Mouse (Mus musculus) hindbrain, embryonic 12.5 days (tissue): ENCODE data around the gene Odf3l2. TPM values are rescaled to one million over a fixed set of nuclear protein-coding genes. Genes with fewer than 3 reads are reported as not detected.
A peak's percentile ranks its signal among the peaks of the same experiment; 100 is the strongest.

ENCODE experiments used
- ATAC-seq: fragments of 200-750 bp; cut with Nextera tagmentation; 2 replicates; pipeline ENCODE4 v1.8.0; 2017; ENCODE audit warnings: moderate TSS enrichment; ENCODE audit not compliant: low FRiP score
- H3K27ac ChIP-seq: fragments of 300-500 bp; sonication (generic); 2 replicates; pipeline ENCODE4 v1.5.1; 2016; ENCODE audit warnings: mild to moderate bottlenecking
- H3K27me3 ChIP-seq: fragments of 300-500 bp; sonication (generic); 2 replicates; pipeline ENCODE4 v1.6.1; 2016; ENCODE audit warnings: mild to moderate bottlenecking
- H3K36me3 ChIP-seq: fragments of 300-500 bp; sonication (generic); 2 replicates; pipeline ENCODE4 v1.6.1; 2016; ENCODE audit warnings: mild to moderate bottlenecking
- H3K4me1 ChIP-seq: fragments of 300-500 bp; sonication (generic); 2 replicates; pipeline ENCODE4 v1.6.1; 2016
- H3K4me2 ChIP-seq: fragments of 300-500 bp; sonication (generic); replicated peaks from 2 replicates; pipeline ENCODE4 v1.6.1; 2016; ENCODE audit warnings: mild to moderate bottlenecking
- H3K4me3 ChIP-seq: fragments of 300-500 bp; sonication (generic); 2 replicates; pipeline ENCODE4 v1.5.1; 2016; ENCODE audit warnings: mild to moderate bottlenecking
- H3K9ac ChIP-seq: fragments of 300-500 bp; sonication (generic); 2 replicates; pipeline ENCODE4 v1.6.1; 2016; ENCODE audit warnings: mild to moderate bottlenecking, moderate library complexity
- H3K9me3 ChIP-seq: fragments of 300-500 bp; sonication (generic); replicated peaks from 2 replicates; pipeline ENCODE4 v1.6.1; 2016; ENCODE audit warnings: mild to moderate bottlenecking
- WGBS: fragments of 180-500 bp; shearing (Covaris S2); methylation state at CpG from one replicate; pipeline ENCODE4 v1.1.7; 2016; 5-methylcytosine and 5-hydroxymethylcytosine counted together
- polyA plus RNA-seq: library from polyadenylated mRNA; unstranded; fragments of >200 nt; fragmentation: Nextera tagmentation; extraction: Ambion mirVana; gene quantifications from 2 replicates; pipeline ENCODE4 v1.2.1, GENCODE M21; 2016

Gene Odf3l2
- polyA plus RNA-seq, 1 experiment from 2014 or later = not detected

DNA sequence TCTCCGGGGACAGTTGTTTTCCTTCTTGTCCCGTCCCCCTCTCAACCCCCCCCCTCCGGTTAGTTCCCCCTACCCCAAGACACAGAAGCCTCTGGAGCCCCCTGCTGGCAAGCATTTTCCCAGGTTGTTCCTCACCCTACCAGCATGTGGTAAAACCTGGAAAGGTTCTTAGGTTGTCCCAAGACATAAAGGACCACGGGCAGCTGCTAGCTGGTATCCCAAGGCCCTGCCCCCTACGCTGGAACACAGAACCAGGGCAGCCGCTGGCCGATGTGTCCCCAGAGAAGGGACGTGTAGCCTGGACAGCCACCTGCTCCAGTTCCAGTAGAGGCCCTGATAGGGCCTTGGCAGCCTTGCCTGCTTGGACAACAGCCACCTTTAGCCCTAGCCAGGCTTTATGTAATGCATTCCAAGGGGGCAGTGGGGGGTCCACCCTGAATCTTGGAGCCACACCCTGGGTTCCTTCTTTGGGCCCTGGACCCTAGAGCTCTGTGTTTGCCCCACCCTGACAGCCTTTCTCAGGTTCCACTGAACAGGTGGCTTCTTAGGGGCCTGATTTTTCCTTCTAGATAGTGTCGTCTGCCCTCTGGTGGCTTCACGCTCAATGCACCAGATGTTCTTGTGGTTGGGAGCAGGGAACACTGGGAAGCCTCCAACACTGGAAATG lies 37.5 kb upstream of the Odf3l2 start:
- ATAC-seq = no peak
- H3K27ac ChIP-seq = peak overlapping the region; percentile 72
- H3K4me2 ChIP-seq = peak overlapping the region; percentile 97
- H3K9ac ChIP-seq = peak overlapping the region; percentile 89
- peak overlapping the region; percentile 86 for H3K4me3 ChIP-seq
- H3K4me1 ChIP-seq = peaks cover 24% of the 10 kb centered on the region
- H3K27me3 ChIP-seq = no peaks in the 10 kb centered on the region
- H3K36me3 ChIP-seq = peaks cover 40% of the 10 kb centered on the region
- 9% methylated on average over 10 of the region's 10 CpGs for WGBS
- H3K9me3 ChIP-seq = no peaks in the 10 kb centered on the region

DNA sequence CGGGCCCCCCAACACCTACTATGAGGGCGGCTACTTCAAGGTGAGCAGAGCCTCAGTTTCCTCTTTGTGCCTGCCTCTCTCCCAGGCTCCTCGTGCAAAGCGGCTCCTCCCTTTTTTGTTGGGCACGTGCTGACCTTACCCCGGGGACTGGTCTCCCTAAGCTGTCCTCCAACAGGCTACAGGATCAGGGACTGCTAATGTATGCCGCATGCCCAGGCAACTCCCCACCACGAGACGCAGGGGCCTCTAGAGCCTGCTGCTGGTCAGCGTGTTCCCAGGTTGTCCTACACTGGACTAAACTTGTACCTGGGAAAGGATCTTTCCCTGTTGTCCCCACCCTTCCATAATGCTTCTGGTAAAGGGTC lies 37.0 kb upstream of the Odf3l2 start:
- H3K4me2 ChIP-seq = peak overlapping the region; percentile 97
- H3K9me3 ChIP-seq = no peaks in the 10 kb centered on the region
- 1% methylated on average over 10 of the region's 10 CpGs for WGBS
- H3K9ac ChIP-seq = peak overlapping the region; percentile 89
- H3K36me3 ChIP-seq = peaks cover 35% of the 10 kb centered on the region
- ATAC-seq = peak; percentile 2; the same call in 1 of the 2 replicates
- peak overlapping the region; percentile 86 for H3K4me3 ChIP-seq
- H3K27ac ChIP-seq = peak overlapping the region; percentile 72
- H3K4me1 ChIP-seq = peaks cover 24% of the 10 kb centered on the region
- H3K27me3 ChIP-seq = no peaks in the 10 kb centered on the region

DNA sequence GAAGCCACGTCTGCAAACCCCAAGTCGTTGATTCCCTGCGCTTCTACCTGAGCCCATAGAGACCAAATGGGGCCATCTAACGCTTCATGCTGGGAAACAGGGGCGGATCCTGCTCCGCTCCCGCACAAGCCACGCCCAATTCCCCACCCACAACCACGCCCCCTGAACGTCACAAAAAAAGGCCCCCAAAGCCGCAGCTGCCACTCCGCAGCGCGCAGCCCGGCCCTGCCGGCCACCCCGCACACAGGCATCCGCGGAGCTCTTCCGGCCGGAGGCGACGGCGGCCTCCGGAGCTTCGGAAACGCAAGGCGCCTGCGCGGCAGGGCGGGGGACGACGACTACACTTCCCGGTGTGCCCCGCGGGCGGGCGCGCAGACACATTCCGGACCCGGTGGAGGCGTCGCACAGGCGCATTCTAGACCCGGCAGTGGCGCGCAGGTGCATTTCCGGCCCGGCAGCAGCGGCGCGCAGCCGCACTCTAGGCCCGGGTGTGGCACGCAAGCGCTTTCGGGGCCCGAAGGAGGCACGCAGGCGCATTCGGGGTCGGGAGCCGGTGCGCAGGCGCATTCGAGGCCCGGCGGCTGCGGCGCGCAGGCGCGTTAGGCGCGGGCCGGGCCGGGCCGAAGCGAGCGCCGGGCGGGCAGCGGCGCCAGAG lies 36.2 kb upstream of the Odf3l2 start, which contains the start of gene Cdc34:
TSS of gene Cdc34 (plus strand) at position 605 of the 655 bp plus-strand sequence.
- 0% methylated on average over 71 of the region's 84 CpGs for WGBS
- H3K4me3 ChIP-seq = peak within 1 kb of the TSS; percentile 86
- H3K27me3 ChIP-seq = no peaks in the 10 kb centered on the region
- peak within 1 kb of the TSS; percentile 97 for H3K4me2 ChIP-seq
- H3K9ac ChIP-seq = peak within 1 kb of the TSS; percentile 89
- peaks cover 24% of the 10 kb centered on the region for H3K4me1 ChIP-seq
- peak; percentile 95 for ATAC-seq
- no peaks in the 10 kb centered on the region for H3K9me3 ChIP-seq
- peaks cover 27% of the 10 kb centered on the region for H3K36me3 ChIP-seq
- peak within 1 kb of the TSS; percentile 81 for H3K27ac ChIP-seq

DNA sequence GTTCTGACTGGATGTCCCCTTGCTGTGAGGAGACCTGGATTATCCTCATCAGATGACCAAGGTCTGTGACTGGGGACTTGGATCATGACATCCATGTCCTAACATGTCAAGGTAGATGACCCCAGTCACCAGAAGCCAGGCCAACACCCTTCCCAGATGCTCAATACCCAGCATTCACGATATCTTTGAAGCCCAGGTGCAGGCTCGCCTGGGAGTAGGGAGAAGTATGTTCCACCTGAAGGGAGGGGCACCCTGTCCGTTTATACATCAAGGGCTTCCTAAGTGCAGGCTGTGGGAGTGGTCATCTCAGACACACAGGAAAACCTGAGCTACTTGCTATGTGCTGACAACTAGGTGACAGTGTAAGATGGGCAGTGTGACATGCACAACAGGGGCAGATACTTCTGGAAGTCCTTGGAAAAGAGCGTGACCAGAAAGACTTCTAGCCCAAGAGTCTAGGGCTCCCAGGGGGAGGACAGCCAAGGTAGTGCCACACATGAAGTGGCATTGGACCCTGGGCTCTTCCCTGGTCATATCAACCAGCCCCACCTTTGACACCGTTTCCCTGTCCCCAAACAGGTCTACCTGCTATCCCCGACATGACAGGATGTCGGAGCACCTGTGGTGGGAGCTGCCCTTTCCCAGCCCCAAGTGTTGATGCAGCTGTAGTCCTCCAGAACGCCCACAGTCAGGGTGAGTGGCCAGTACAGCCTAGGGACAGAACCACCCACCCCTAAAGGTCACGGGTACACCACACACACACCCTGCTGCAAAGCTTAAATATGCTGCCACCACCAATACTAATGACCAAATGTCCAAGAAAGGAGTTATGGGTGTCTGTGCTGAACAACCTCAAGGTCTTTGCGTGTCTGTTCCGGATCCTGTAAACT lies 35.3 kb upstream of the Odf3l2 start:
- H3K27ac ChIP-seq = peak overlapping the region; percentile 81
- no peaks in the 10 kb centered on the region for H3K27me3 ChIP-seq
- no peaks in the 10 kb centered on the region for H3K9me3 ChIP-seq
- peaks cover 21% of the 10 kb centered on the region for H3K36me3 ChIP-seq
- peak; percentile 26 for ATAC-seq
- peaks cover 24% of the 10 kb centered on the region for H3K4me1 ChIP-seq
- peak overlapping the region; percentile 97 for H3K4me2 ChIP-seq
- WGBS = 39% methylated on average over 11 of the region's 11 CpGs
- peak overlapping the region; percentile 86 for H3K4me3 ChIP-seq
- peak overlapping the region; percentile 50 for H3K9ac ChIP-seq

DNA sequence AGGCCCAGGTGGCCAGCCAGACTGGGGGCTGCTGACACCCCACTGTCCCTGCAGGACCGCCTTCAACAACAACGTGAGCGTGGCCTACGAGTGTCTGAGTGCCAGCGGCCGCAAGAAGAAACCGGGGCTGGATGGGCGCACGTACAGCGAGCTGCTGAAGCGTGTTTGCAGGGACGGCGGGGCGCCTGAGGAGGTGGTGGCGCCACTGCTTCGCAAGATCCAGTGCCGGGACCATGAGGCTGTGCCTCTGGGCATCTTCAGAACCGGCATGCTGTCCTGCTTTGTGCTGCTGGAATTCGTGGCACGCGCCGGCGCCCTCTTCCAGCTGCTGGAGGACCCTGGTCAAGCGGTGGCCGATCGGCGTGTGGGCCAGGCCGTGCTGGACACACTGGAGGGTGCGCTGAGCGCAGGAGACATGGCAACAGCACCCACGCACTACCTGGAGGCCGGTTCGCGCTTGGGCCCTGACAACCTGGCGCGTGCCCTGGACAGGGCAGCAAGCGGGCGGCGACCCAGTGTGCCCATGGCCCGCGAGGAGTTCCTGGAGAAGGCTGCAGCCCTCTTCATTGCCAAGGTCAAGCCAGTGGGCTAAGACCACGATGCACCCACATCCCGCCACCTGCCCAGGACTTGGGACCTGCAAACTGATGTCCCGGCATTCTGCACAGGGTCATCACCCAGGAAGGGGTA lies 30.0 kb upstream of the Odf3l2 start:
- Histone ChIP-seq H3K27me3 (no peaks in the 10 kb centered on the region), H3K4me1 (peaks cover 13% of the 10 kb centered on the region), H3K36me3 (peaks cover 14% of the 10 kb centered on the region; the same call in 1 of the 2 replicates), H3K9me3 (no peaks in the 10 kb centered on the region), H3K4me3 (no peak overlapping the region), H3K27ac (no peak overlapping the region), H3K4me2 (no peak overlapping the region), H3K9ac (no peak overlapping the region)
- ATAC-seq = no peak
- WGBS = 51% methylated on average over 44 of the region's 44 CpGs

DNA sequence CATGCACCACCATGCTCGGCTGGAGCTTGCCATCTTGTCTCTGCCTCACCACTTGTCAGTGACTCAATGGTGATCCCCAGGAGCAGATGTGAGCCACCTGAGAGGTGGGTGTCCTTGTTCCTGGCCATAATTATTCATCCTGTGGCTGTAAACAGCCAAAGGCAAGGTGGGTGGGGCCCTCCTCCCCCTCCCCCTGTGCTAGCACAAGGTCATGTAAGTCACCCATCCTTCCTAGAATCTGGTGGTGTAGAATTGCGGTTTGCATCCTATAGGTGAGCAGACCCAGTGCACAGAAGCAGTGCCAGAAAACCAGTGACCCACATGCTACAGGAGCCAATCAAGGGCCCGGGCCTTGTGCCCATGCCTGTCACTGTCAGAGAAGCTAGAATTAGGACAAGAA lies 27.5 kb upstream of the Odf3l2 start:
- no peaks in the 10 kb centered on the region for H3K27me3 ChIP-seq
- H3K9me3 ChIP-seq = no peaks in the 10 kb centered on the region
- ATAC-seq = no peak
- 90% methylated on average over 3 of the region's 3 CpGs for WGBS
- no peak overlapping the region for H3K27ac ChIP-seq
- peaks cover 14% of the 10 kb centered on the region; the same call in 1 of the 2 replicates for H3K36me3 ChIP-seq
- no peak overlapping the region for H3K9ac ChIP-seq
- H3K4me1 ChIP-seq = peaks cover 23% of the 10 kb centered on the region
- no peak overlapping the region for H3K4me2 ChIP-seq
- H3K4me3 ChIP-seq = no peak overlapping the region

DNA sequence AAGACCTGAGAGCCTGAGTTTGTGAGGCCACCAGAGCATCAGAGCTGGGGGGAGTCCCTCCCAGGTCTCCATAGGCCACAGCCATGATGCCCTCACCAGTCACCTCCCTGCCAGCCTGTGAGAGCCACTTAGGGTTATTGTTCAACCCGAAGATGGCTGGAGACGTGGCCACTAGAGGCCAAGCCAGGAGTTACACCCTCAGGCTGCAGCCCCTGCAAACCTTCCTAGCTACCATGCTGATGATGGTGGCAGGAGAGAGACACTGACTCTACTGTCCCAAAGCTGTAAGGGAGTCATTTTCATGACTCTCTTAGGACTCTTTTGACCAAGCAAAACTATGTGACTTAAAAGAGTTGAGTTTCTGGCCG lies 26.5 kb upstream of the Odf3l2 start:
- peaks cover 24% of the 10 kb centered on the region for H3K4me1 ChIP-seq
- H3K4me2 ChIP-seq = no peak overlapping the region
- ATAC-seq = no peak
- peaks cover 14% of the 10 kb centered on the region; the same call in 1 of the 2 replicates for H3K36me3 ChIP-seq
- no peak overlapping the region for H3K9ac ChIP-seq
- WGBS = 55% methylated on average over 3 of the region's 3 CpGs
- no peaks in the 10 kb centered on the region for H3K27me3 ChIP-seq
- H3K9me3 ChIP-seq = no peaks in the 10 kb centered on the region
- no peak overlapping the region for H3K27ac ChIP-seq
- H3K4me3 ChIP-seq = no peak overlapping the region

DNA sequence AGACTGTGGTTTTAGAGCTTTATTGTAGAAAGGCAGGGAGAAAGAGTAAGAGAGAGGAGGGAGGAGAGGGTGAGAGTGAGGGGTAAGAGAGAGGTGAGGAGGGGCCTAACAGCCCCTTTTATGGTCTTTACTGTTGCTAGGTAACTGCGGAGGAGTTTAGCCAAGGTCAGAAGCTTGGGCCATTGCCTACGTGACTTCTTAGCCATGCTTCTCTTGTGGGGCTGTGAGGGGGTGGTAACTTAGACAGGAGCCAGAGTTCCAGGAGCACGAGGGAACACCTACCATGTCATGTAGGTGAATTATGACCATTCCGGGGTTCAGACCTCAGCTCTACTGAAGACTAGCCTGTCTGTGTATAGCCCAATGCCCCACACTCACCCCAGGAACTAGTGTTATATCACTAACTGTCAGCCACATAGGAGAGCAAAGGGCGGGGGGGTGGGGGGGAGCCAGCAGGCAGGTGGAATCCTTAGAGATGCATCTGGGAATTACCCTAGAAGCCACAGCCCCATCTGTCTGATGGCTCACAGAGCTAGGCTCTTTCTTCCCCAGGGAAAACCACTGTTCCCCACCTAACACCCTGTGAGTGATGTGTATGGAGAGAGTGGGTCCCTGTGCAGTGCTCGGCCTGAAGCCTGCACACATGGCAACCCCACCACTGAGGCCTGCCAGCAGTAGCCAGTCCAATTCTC lies 26.0 kb upstream of the Odf3l2 start:
- H3K27me3 ChIP-seq = no peaks in the 10 kb centered on the region
- no peak overlapping the region for H3K4me3 ChIP-seq
- peaks cover 24% of the 10 kb centered on the region for H3K4me1 ChIP-seq
- 68% methylated on average over 6 of the region's 6 CpGs for WGBS
- no peak for ATAC-seq
- no peak overlapping the region for H3K9ac ChIP-seq
- H3K36me3 ChIP-seq = peaks cover 14% of the 10 kb centered on the region; the same call in 1 of the 2 replicates
- H3K9me3 ChIP-seq = no peaks in the 10 kb centered on the region
- H3K4me2 ChIP-seq = peak overlapping the region; percentile 71; the same call in 1 of the 2 replicates
- no peak overlapping the region for H3K27ac ChIP-seq

DNA sequence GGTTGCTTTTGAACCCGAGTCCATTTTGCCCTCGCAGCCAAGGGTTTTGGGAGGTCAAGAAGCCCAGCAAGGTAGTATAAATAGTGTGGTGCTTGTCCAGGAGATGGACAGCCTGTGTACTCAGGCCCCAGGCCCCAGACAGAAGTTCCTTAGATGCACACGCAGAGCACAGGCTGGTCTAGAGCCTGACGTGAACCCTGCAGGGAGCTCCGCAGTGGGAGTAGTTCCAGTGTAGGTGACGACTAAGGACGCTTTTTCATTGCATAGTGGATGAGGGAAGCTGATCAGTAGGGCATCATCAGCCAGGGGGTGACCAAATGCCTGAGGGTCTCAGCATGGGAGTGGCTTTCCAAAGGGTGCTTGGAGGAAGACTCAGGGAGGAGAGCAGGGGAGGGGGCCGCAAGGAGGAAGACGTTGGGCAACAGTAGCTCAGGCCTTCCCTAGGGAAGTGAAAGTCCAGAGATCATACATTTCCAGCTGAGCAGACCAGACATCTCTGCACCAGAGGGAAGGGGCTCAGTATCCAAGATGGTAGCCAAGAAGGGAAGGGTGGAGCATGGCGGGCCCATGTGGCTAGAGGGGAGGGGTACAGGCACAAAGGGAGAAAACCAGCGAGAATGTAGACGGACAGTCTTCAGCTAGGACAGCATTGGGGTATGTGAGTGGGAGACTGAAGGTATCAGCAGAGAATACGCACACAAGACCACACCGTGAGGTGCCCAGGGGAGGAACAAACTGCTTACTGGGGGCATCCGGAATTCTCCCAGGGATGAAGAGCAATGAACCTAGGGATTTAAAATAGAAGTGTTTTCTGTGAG lies 24.7 kb upstream of the Odf3l2 start:
- H3K4me1 ChIP-seq = peaks cover 24% of the 10 kb centered on the region

DNA sequence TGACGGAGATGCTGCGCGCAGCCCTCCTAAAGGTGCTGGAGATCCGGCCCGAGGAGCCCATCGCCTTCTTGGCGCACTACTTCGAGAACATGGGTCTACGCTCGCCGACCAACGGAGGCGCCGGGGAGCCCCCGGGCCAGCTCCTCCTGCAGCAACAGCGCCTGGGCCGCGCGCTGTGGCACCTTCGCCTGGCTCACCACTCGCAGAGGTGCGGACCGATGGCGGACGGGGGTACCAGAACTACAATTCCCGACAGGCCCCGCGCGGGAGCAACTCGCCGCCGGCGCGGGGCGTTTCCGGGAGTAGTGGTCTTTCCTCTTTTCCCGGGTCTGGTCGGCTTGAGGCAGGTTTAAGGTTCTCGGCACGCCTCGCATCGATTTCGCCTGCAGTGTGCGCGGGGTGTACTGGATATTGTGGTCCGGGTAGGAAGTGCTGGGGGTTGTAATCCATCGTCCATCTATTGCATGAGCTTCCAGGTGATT lies 24.1 kb upstream of the Odf3l2 start:
- peak overlapping the region; percentile 92 for H3K4me3 ChIP-seq
- H3K9ac ChIP-seq = peak overlapping the region; percentile 93
- peaks cover 24% of the 10 kb centered on the region for H3K4me1 ChIP-seq
- peak; percentile 73 for ATAC-seq
- H3K36me3 ChIP-seq = peaks cover 5% of the 10 kb centered on the region; the same call in 1 of the 2 replicates
- no peaks in the 10 kb centered on the region; the same call in 1 of the 2 replicates for H3K27me3 ChIP-seq
- no peaks in the 10 kb centered on the region for H3K9me3 ChIP-seq
- under 1% methylated on average over 47 of the region's 47 CpGs for whole genome bisulfite sequencing
- peak overlapping the region; percentile 98 for H3K27ac ChIP-seq
- H3K4me2 ChIP-seq = peak overlapping the region; percentile 71

More for the DNA sequence above, 24.7 kb upstream of the Odf3l2 start:
- H3K9me3 ChIP-seq = no peaks in the 10 kb centered on the region
- 37% methylated on average over 15 of the region's 15 CpGs for WGBS
- H3K4me2 ChIP-seq = peak overlapping the region; percentile 71
- H3K27ac ChIP-seq = peak overlapping the region; percentile 98
- no peaks in the 10 kb centered on the region; the same call in 1 of the 2 replicates for H3K27me3 ChIP-seq
- peak overlapping the region; percentile 92 for H3K4me3 ChIP-seq
- ATAC-seq = peak; percentile 36
- H3K36me3 ChIP-seq = peaks cover 5% of the 10 kb centered on the region; the same call in 1 of the 2 replicates
- H3K9ac ChIP-seq = peak overlapping the region; percentile 93
